ENCODE assay signal across 8 mouse cellular contexts in genomic region chr2:122351931-122352329, GRCm38 (mm10). TPM values are rescaled to one million over a fixed set of nuclear protein-coding genes. Genes with fewer than 3 reads are reported as not detected.
DNase-seq lines count a peak whose midpoint lies in the region; ATAC-seq lines count a peak whose summit lies in the region.
"Had no signal": no experiment of that assay in that cellular context is flagged by ENCODE, and none has a peak within 500 bp of the region (broad histone marks: within the 10 kb centered on the region; RNA-seq: fewer than 3 reads in every experiment).

No protein-coding gene starts in this region.

- DNase-seq in testis, postnatal 10 days (ENCODE audit: low spot score) = peak; percentile 81
- DNase-seq in testis, postnatal 14 days (ENCODE audit: low spot score) = no peak
- no peak for DNase-seq in ovary, adult 18-20 months (ENCODE audit: low spot score)
- no peak for DNase-seq in B cell, adult 2 months

- H3K4me2 ChIP-seq in embryonic facial prominence, embryonic 13.5 days = no peak overlapping the region
- no peak overlapping the region for H3K4me2 ChIP-seq in kidney, embryonic 15.5 days
- no peak overlapping the region for H3K4me2 ChIP-seq in midbrain, embryonic 13.5 days (replicated peaks)

- peaks cover 39% of the 10 kb centered on the region for H3K36me3 ChIP-seq in embryonic facial prominence, embryonic 13.5 days
- peaks cover 14% of the 10 kb centered on the region for H3K36me3 ChIP-seq in kidney, embryonic 15.5 days
- H3K36me3 ChIP-seq in midbrain, embryonic 13.5 days = peaks cover 31% of the 10 kb centered on the region

- H3K27me3 ChIP-seq in embryonic facial prominence, embryonic 13.5 days = no peaks in the 10 kb centered on the region
- no peaks in the 10 kb centered on the region for H3K27me3 ChIP-seq in kidney, embryonic 15.5 days
- no peaks in the 10 kb centered on the region for H3K27me3 ChIP-seq in midbrain, embryonic 13.5 days

- ATAC-seq in embryonic facial prominence, embryonic 13.5 days (ENCODE audit: insufficient number of reproducible peaks, insufficient read depth, low FRiP score, low TSS enrichment, low read depth) = no peak
- ATAC-seq in kidney, embryonic 15.5 days (replicated peaks; ENCODE audit: low FRiP score) = no peak
- ATAC-seq in midbrain, embryonic 13.5 days = peak; percentile 31

- H3K9ac ChIP-seq in embryonic facial prominence, embryonic 13.5 days = no peak overlapping the region
- H3K9ac ChIP-seq in kidney, embryonic 15.5 days = no peak overlapping the region
- H3K9ac ChIP-seq in midbrain, embryonic 13.5 days (replicated peaks) = 0 out of 2 replicates have a peak overlapping the region, but pooled peaks have one; percentile 17

- H3K4me3 ChIP-seq in embryonic facial prominence, embryonic 13.5 days = no peak overlapping the region
- no peak overlapping the region for H3K4me3 ChIP-seq in kidney, embryonic 15.5 days (replicated peaks)
- H3K4me3 ChIP-seq in midbrain, embryonic 13.5 days (replicated peaks) = no peak overlapping the region

- H3K9me3 ChIP-seq in embryonic facial prominence, embryonic 13.5 days = no peaks in the 10 kb centered on the region
- no peaks in the 10 kb centered on the region for H3K9me3 ChIP-seq in kidney, embryonic 15.5 days (replicated peaks)
- H3K9me3 ChIP-seq in midbrain, embryonic 13.5 days = no peaks in the 10 kb centered on the region

- peaks cover 43% of the 10 kb centered on the region for H3K4me1 ChIP-seq in embryonic facial prominence, embryonic 13.5 days
- H3K4me1 ChIP-seq in kidney, embryonic 15.5 days = peaks cover 39% of the 10 kb centered on the region
- peaks cover 68% of the 10 kb centered on the region for H3K4me1 ChIP-seq in midbrain, embryonic 13.5 days (replicated peaks)

- WGBS in embryonic facial prominence, embryonic 13.5 days = 56% methylated on average over 4 of the region's 4 CpGs
- 67% methylated on average over 4 of the region's 4 CpGs for WGBS in kidney, embryonic 15.5 days
- WGBS in midbrain, embryonic 13.5 days = 11% methylated on average over 4 of the region's 4 CpGs

- H3K27ac ChIP-seq in embryonic facial prominence, embryonic 13.5 days = peak overlapping the region; percentile 62
- peak overlapping the region; percentile 46 for H3K27ac ChIP-seq in kidney, embryonic 15.5 days
- H3K27ac ChIP-seq in midbrain, embryonic 13.5 days = peak overlapping the region; percentile 87

RNA-seq across cellular contexts. Expression of gene Shf, which starts 17.0 kb away (rescaled TPM):
- polyA plus RNA-seq in embryonic facial prominence, embryonic 13.5 days (2015; fragmentation: Nextera tagmentation; extraction: Ambion mirVana) = 4.3 and 6.6 TPM in 2 replicates
- 2.4 and 2.6 TPM in 2 replicates for polyA plus RNA-seq in kidney, embryonic 15.5 days (2015; fragmentation: Nextera tagmentation; extraction: Ambion mirVana)
- 7.1 and 10.2 TPM in 2 replicates for polyA plus RNA-seq in midbrain, embryonic 13.5 days (2015; fragmentation: Nextera tagmentation; extraction: Ambion mirVana)

RNA-seq across cellular contexts. Expression of gene Duox1, which starts 36.5 kb away (rescaled TPM):
- 0.31 and 0.32 TPM in 2 replicates for polyA plus RNA-seq in embryonic facial prominence, embryonic 13.5 days (2015; fragmentation: Nextera tagmentation; extraction: Ambion mirVana)
- polyA plus RNA-seq in kidney, embryonic 15.5 days (2015; fragmentation: Nextera tagmentation; extraction: Ambion mirVana) = 0.04 TPM in 1 of 2 replicates, not detected in the other
- 0.13 and 0.15 TPM in 2 replicates for polyA plus RNA-seq in midbrain, embryonic 13.5 days (2015; fragmentation: Nextera tagmentation; extraction: Ambion mirVana)
- polyA plus RNA-seq: liver, adult 2 months had no signal

RNA-seq across cellular contexts. Expression of gene Duoxa1, which starts 38.4 kb away (rescaled TPM):
- polyA plus RNA-seq in embryonic facial prominence, embryonic 13.5 days (2015; fragmentation: Nextera tagmentation; extraction: Ambion mirVana) = 1.6 and 1.9 TPM in 2 replicates
- 0.10 TPM in 1 of 2 replicates, not detected in the other for polyA plus RNA-seq in kidney, embryonic 15.5 days (2015; fragmentation: Nextera tagmentation; extraction: Ambion mirVana)
- polyA plus RNA-seq in midbrain, embryonic 13.5 days (2015; fragmentation: Nextera tagmentation; extraction: Ambion mirVana) = 0.20 and 0.39 TPM in 2 replicates
- polyA plus RNA-seq: liver, adult 2 months had no signal

RNA-seq across cellular contexts. Expression of gene Duoxa2, which starts 53.2 kb away (rescaled TPM):
- polyA plus RNA-seq in embryonic facial prominence, embryonic 13.5 days (2015; fragmentation: Nextera tagmentation; extraction: Ambion mirVana) = not detected in 2 replicates
- polyA plus RNA-seq in kidney, embryonic 15.5 days (2015; fragmentation: Nextera tagmentation; extraction: Ambion mirVana) = 0.17 TPM in 1 of 2 replicates, not detected in the other
- polyA plus RNA-seq in midbrain, embryonic 13.5 days (2015; fragmentation: Nextera tagmentation; extraction: Ambion mirVana) = not detected in 2 replicates
- polyA plus RNA-seq: liver, adult 2 months had no signal

RNA-seq across cellular contexts. Expression of gene Duox2, which starts 53.7 kb away (rescaled TPM):
- polyA plus RNA-seq in embryonic facial prominence, embryonic 13.5 days (2015; fragmentation: Nextera tagmentation; extraction: Ambion mirVana) = 0.14 TPM in 1 of 2 replicates, not detected in the other
- polyA plus RNA-seq in kidney, embryonic 15.5 days (2015; fragmentation: Nextera tagmentation; extraction: Ambion mirVana) = 0.10 and 0.19 TPM in 2 replicates
- 0.04 TPM in 1 of 2 replicates, not detected in the other for polyA plus RNA-seq in midbrain, embryonic 13.5 days (2015; fragmentation: Nextera tagmentation; extraction: Ambion mirVana)
